Mouse (Mus musculus): ENCODE results near the gene Cep95. TPM values are rescaled to one million over a fixed set of nuclear protein-coding genes. Genes with fewer than 3 reads are reported as not detected.
A peak's percentile ranks its signal among the peaks of the same experiment; 100 is the strongest.

The Cep95 gene
- polyA plus RNA-seq, 1 experiment from 2014 or later, result 12.7 TPM

GRCm38 (mm10) chr11:106773061-106773460 is 16.0 kb upstream of the Cep95 start:
- H3K4me1 ChIP-seq (replicated peaks; ENCODE audit: insufficient read depth, low read length), result no peaks in the 10 kb centered on the region
- no peaks in the 10 kb centered on the region for H3K27me3 ChIP-seq (ENCODE audit: insufficient read depth, low read length)
- no peak overlapping the region for H3K4me2 ChIP-seq (ENCODE audit: low read length)
- H3K9me3 ChIP-seq (replicated peaks; ENCODE audit: low read length), result no peaks in the 10 kb centered on the region
- H3K27ac ChIP-seq, result no peak overlapping the region
- peaks cover 53% of the 10 kb centered on the region for H3K36me3 ChIP-seq (ENCODE audit: insufficient read depth, low read length)
- no peak overlapping the region for H3K9ac ChIP-seq (ENCODE audit: low read depth, low read length)
- ATAC-seq (replicated peaks; ENCODE audit: low FRiP score, low read depth) (no peak), DNase-seq (ENCODE audit: low spot score) (no peak)
- no peak for TF ChIP-seq CTCF (IDR thresholded peaks at IDR 0.05; ENCODE audit: low read depth)
- 77% methylated on average over 9 of the region's 9 CpGs for WGBS
- no peak overlapping the region for H3K4me3 ChIP-seq (replicated peaks; ENCODE audit: low read depth, low read length)

GRCm38 (mm10) chr11:106776960-106777359 is 12.1 kb upstream of the Cep95 start:
- no peaks in the 10 kb centered on the region for H3K27me3 ChIP-seq (ENCODE audit: insufficient read depth, low read length)
- H3K27ac ChIP-seq, result no peak overlapping the region
- H3K36me3 ChIP-seq (ENCODE audit: insufficient read depth, low read length), result peaks cover 34% of the 10 kb centered on the region
- no peak overlapping the region for H3K9ac ChIP-seq (ENCODE audit: low read depth, low read length)
- WGBS, result 80% methylated on average over 4 of the region's 4 CpGs
- ATAC-seq (replicated peaks; ENCODE audit: low FRiP score, low read depth) (no peak), DNase-seq (ENCODE audit: low spot score) (no peak)
- H3K4me2 ChIP-seq (ENCODE audit: low read length), result no peak overlapping the region
- no peak for TF ChIP-seq CTCF (IDR thresholded peaks at IDR 0.05; ENCODE audit: low read depth)
- H3K4me3 ChIP-seq (replicated peaks; ENCODE audit: low read depth, low read length), result no peak overlapping the region
- no peaks in the 10 kb centered on the region for H3K9me3 ChIP-seq (replicated peaks; ENCODE audit: low read length)
- H3K4me1 ChIP-seq (replicated peaks; ENCODE audit: insufficient read depth, low read length), result no peaks in the 10 kb centered on the region

DNA sequence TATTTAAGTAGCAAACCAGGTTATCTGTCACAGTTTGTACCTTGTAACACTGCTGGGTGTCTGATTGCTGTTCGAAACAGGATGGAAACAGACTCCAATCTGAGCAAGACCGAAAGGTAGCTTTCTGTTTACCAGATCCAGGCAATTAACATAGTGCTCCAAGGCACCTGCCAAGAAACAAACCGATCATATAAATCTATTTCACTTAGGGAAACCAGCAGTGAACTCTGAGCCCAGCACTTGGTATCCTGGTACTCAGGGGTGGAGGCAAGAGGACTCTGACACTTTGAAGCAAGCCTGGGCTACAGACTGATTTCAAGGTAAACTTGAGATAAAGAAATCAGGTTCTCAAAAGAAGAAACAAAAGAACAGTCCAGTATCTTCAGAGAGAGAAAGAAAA is 11.7 kb upstream of the Cep95 start:
- Histone ChIP-seq H3K27ac (no peak overlapping the region), H3K36me3 (ENCODE audit: insufficient read depth, low read length) (peaks cover 32% of the 10 kb centered on the region), H3K4me3 (replicated peaks; ENCODE audit: low read depth, low read length) (no peak overlapping the region), H3K4me1 (replicated peaks; ENCODE audit: insufficient read depth, low read length) (no peaks in the 10 kb centered on the region), H3K27me3 (ENCODE audit: insufficient read depth, low read length) (no peaks in the 10 kb centered on the region), H3K9ac (ENCODE audit: low read depth, low read length) (no peak overlapping the region), H3K4me2 (ENCODE audit: low read length) (no peak overlapping the region), H3K9me3 (replicated peaks; ENCODE audit: low read length) (no peaks in the 10 kb centered on the region)
- DNase-seq (ENCODE audit: low spot score) (no peak), ATAC-seq (replicated peaks; ENCODE audit: low FRiP score, low read depth) (no peak)
- WGBS, result 86% methylated on average over 3 of the region's 3 CpGs
- no peak for TF ChIP-seq CTCF (IDR thresholded peaks at IDR 0.05; ENCODE audit: low read depth)

- Histone ChIP-seq H3K4me1 (replicated peaks; ENCODE audit: insufficient read depth, low read length) (no peaks in the 10 kb centered on the region), H3K9me3 (replicated peaks; ENCODE audit: low read length) (no peaks in the 10 kb centered on the region), H3K36me3 (ENCODE audit: insufficient read depth, low read length) (peaks cover 35% of the 10 kb centered on the region), H3K4me2 (ENCODE audit: low read length) (peak overlapping the region; percentile 79; the same call in 1 of the 2 replicates), H3K27ac (no peak overlapping the region), H3K9ac (ENCODE audit: low read depth, low read length) (no peak overlapping the region), H3K4me3 (replicated peaks; ENCODE audit: low read depth, low read length) (no peak overlapping the region), H3K27me3 (ENCODE audit: insufficient read depth, low read length) (no peaks in the 10 kb centered on the region)
- ATAC-seq (replicated peaks; ENCODE audit: low FRiP score, low read depth) (no peak), DNase-seq (ENCODE audit: low spot score) (no peak)
- WGBS, result 90% methylated on average over 7 of the region's 7 CpGs
- no peak for TF ChIP-seq CTCF (IDR thresholded peaks at IDR 0.05; ENCODE audit: low read depth)
Measured at GRCm38 (mm10) chr11:106778132-106778531, 10.9 kb upstream of the Cep95 start.

- Histone ChIP-seq H3K4me1 (replicated peaks; ENCODE audit: insufficient read depth, low read length) (no peaks in the 10 kb centered on the region), H3K36me3 (ENCODE audit: insufficient read depth, low read length) (peaks cover 38% of the 10 kb centered on the region), H3K9me3 (replicated peaks; ENCODE audit: low read length) (no peaks in the 10 kb centered on the region), H3K27me3 (ENCODE audit: insufficient read depth, low read length) (no peaks in the 10 kb centered on the region), H3K27ac (peak overlapping the region; percentile 96), H3K4me2 (ENCODE audit: low read length) (peak overlapping the region; percentile 79), H3K9ac (ENCODE audit: low read depth, low read length) (peak overlapping the region; percentile 91), H3K4me3 (replicated peaks; ENCODE audit: low read depth, low read length) (peak overlapping the region; percentile 62)
- TF ChIP-seq CTCF (IDR thresholded peaks at IDR 0.05; ENCODE audit: low read depth), result no peak
- WGBS, result 1% methylated on average over 39 of the region's 39 CpGs
- DNase-seq (ENCODE audit: low spot score), result peak; percentile 68
- peak; percentile 81; the same call in 1 of the 2 replicates for ATAC-seq (replicated peaks; ENCODE audit: low FRiP score, low read depth)
Measured at GRCm38 (mm10) chr11:106778589-106779387, 10.3 kb upstream of the Cep95 start.

DNA sequence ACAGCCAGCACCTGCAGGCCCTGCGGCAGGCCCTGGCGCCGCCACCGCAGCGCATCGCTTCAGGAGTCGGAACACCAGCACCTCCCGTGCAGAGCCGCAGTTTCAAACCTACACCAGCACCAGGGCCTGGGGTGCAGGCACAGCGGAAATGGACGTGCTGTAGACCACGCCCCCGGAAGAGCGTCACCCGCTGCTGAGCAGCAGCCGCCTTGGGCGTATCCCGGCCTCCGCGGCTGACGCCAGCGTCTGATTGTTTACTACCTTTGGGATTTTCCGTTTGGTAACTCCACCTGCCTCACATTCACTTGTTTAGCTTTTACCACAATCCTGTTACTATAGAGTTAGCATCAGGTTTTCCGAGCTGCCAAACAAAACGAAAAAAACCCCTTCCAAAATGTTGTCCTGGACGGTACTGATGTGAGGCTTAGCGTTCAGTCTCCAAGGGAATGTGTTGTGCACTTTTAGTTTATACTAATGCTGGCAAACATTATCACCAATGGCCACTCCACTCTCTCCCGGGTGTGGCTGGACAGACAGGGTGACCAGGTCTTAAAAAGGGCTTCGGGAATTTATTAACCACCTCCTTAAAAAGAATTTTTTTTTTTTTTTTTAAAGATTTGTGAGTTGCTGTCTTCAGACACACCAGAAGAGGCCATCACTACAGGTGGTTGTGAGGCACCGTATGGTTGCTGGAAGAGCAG is 9.5 kb upstream of the Cep95 start, which contains the start of gene Polg2:
Gene Polg2 (minus strand): TSS at position 150 of the 701 bp plus-strand sequence.
- H3K4me2 ChIP-seq (ENCODE audit: low read length), result peak within 1 kb of the TSS; percentile 79
- no peaks in the 10 kb centered on the region for H3K4me1 ChIP-seq (replicated peaks; ENCODE audit: insufficient read depth, low read length)
- H3K9me3 ChIP-seq (replicated peaks; ENCODE audit: low read length), result no peaks in the 10 kb centered on the region
- WGBS, result under 1% methylated on average over 30 of the region's 30 CpGs
- H3K4me3 ChIP-seq (replicated peaks; ENCODE audit: low read depth, low read length), result peak within 1 kb of the TSS; percentile 62
- no peak for TF ChIP-seq CTCF (IDR thresholded peaks at IDR 0.05; ENCODE audit: low read depth)
- DNase-seq (ENCODE audit: low spot score) (peak; percentile 97), ATAC-seq (replicated peaks; ENCODE audit: low FRiP score, low read depth) (peak; percentile 96)
- no peaks in the 10 kb centered on the region for H3K27me3 ChIP-seq (ENCODE audit: insufficient read depth, low read length)
- H3K27ac ChIP-seq, result peak within 1 kb of the TSS; percentile 96
- peaks cover 40% of the 10 kb centered on the region for H3K36me3 ChIP-seq (ENCODE audit: insufficient read depth, low read length)
- H3K9ac ChIP-seq (ENCODE audit: low read depth, low read length), result peak within 1 kb of the TSS; percentile 91
